Comparison of ENCODE assay signal across 10 mouse cellular contexts in the genomic region with DNA sequence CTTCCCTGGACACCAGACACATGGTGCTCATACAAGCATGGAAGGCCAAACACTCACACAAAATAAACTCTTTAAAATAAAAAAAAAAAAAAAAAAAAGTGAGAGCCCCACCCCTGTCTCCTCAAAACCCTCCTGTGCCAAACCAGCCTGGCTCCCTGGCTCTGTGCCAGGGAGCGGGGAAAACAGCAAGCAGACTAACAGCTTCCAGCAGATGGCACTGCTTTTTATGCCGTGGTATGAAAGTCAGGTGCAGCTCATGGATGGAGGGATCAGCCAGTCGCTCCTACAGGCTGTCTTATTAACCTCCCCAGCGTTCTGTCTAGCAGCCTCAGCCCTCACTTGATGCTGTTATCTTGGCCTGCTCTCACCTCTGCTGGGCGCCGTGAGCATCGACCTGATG. TPM values are rescaled to one million over a fixed set of nuclear protein-coding genes. Genes with fewer than 3 reads are reported as not detected.
DNase-seq lines count a peak whose midpoint lies in the region; ATAC-seq and TF ChIP-seq lines count a peak whose summit lies in the region.
"Had no signal": no experiment of that assay in that cellular context is flagged by ENCODE, and none has a peak within 500 bp of the region (broad histone marks: within the 10 kb centered on the region; RNA-seq: fewer than 3 reads in every experiment).

No protein-coding gene starts in this region.

- H3K36me3 ChIP-seq in liver, postnatal 0 days (replicated peaks; ENCODE audit: insufficient read depth, low read length): peaks cover 36% of the 10 kb centered on the region
- H3K36me3 ChIP-seq in liver, embryonic 12.5 days: peaks cover 68% of the 10 kb centered on the region
- H3K36me3 ChIP-seq in lung, postnatal 0 days (ENCODE audit: insufficient read depth, low read length): peaks cover 20% of the 10 kb centered on the region; the same call in 1 of the 2 replicates
- H3K36me3 ChIP-seq in hindbrain, embryonic 16.5 days (ENCODE audit: control insufficient read depth, insufficient read depth, low read length): peaks cover 14% of the 10 kb centered on the region

- WGBS in liver, postnatal 0 days (ENCODE audit: insufficient replicate concordance): 63% methylated on average over 7 of the region's 7 CpGs
- WGBS in liver, embryonic 12.5 days (ENCODE audit: insufficient replicate concordance): 76% methylated on average over 7 of the region's 7 CpGs
- WGBS in lung, postnatal 0 days: 52% methylated on average over 7 of the region's 7 CpGs
- 49% methylated on average over 7 of the region's 7 CpGs for WGBS in hindbrain, embryonic 16.5 days

- peaks cover 4% of the 10 kb centered on the region; the same call in 1 of the 2 replicates for H3K4me1 ChIP-seq in liver, postnatal 0 days (ENCODE audit: insufficient read depth)
- H3K4me1 ChIP-seq in liver, embryonic 12.5 days: peaks cover 17% of the 10 kb centered on the region
- peaks cover 4% of the 10 kb centered on the region; the same call in 1 of the 2 replicates for H3K4me1 ChIP-seq in lung, postnatal 0 days (ENCODE audit: insufficient read depth, low read depth, low read length)
- peaks cover 12% of the 10 kb centered on the region for H3K4me1 ChIP-seq in hindbrain, embryonic 16.5 days (ENCODE audit: control insufficient read depth, insufficient read depth, low read depth, low read length)

- H3K9ac ChIP-seq in liver, postnatal 0 days (replicated peaks): no peak overlapping the region
- H3K9ac ChIP-seq in liver, embryonic 12.5 days: no peak overlapping the region
- H3K9ac ChIP-seq in lung, postnatal 0 days (replicated peaks; ENCODE audit: low read depth): no peak overlapping the region
- H3K9ac ChIP-seq in hindbrain, embryonic 16.5 days (ENCODE audit: low read depth, low read length): no peak overlapping the region
- H3K9ac ChIP-seq: embryonic facial prominence, embryonic 15.5 days; neural tube, embryonic 13.5 days had no signal

- H3K4me3 ChIP-seq in liver, postnatal 0 days (ENCODE audit: low read depth, low read length): no peak overlapping the region
- no peak overlapping the region for H3K4me3 ChIP-seq in liver, embryonic 12.5 days
- no peak overlapping the region for H3K4me3 ChIP-seq in lung, postnatal 0 days (ENCODE audit: low read depth, low read length)
- no peak overlapping the region for H3K4me3 ChIP-seq in hindbrain, embryonic 16.5 days (ENCODE audit: low read length)
- H3K4me3 ChIP-seq: embryonic facial prominence, embryonic 15.5 days; neural tube, embryonic 13.5 days had no signal

- H3K9me3 ChIP-seq in liver, postnatal 0 days (ENCODE audit: low read length): no peaks in the 10 kb centered on the region
- no peaks in the 10 kb centered on the region for H3K9me3 ChIP-seq in liver, embryonic 12.5 days (replicated peaks)
- no peaks in the 10 kb centered on the region for H3K9me3 ChIP-seq in lung, postnatal 0 days (ENCODE audit: low read length)
- no peaks in the 10 kb centered on the region for H3K9me3 ChIP-seq in hindbrain, embryonic 16.5 days (ENCODE audit: control insufficient read depth, low read length)
- H3K9me3 ChIP-seq: embryonic facial prominence, embryonic 15.5 days; neural tube, embryonic 13.5 days had no signal

- no peak overlapping the region for H3K4me2 ChIP-seq in liver, postnatal 0 days (ENCODE audit: low read depth, low read length)
- no peak overlapping the region for H3K4me2 ChIP-seq in liver, embryonic 12.5 days
- H3K4me2 ChIP-seq in lung, postnatal 0 days (replicated peaks; ENCODE audit: low read depth, low read length): no peak overlapping the region
- H3K4me2 ChIP-seq in hindbrain, embryonic 16.5 days (ENCODE audit: low read length): no peak overlapping the region
- H3K4me2 ChIP-seq: embryonic facial prominence, embryonic 15.5 days; neural tube, embryonic 13.5 days had no signal

- peak; percentile 52 for DNase-seq in adrenal gland, adult 2 months
- no peak for DNase-seq in adrenal gland, adult 8-10 months
- peak; percentile 46 for DNase-seq in liver, postnatal 0 days
- peak; percentile 75 for DNase-seq in cerebellum, adult 9-11 months
- DNase-seq in lung, postnatal 0 days (ENCODE audit: low spot score): peak; percentile 66

- TF ChIP-seq EP300 in liver, postnatal 0 days (IDR thresholded peaks at IDR 0.05; ENCODE audit: low read depth): no peak
- TF ChIP-seq EP300 in lung, postnatal 0 days (IDR thresholded peaks at IDR 0.05): no peak

- TF ChIP-seq CTCF in liver, postnatal 0 days (IDR thresholded peaks at IDR 0.05; ENCODE audit: low read depth): peak; percentile 55
- peak; percentile 63 for TF ChIP-seq CTCF in lung, postnatal 0 days (IDR thresholded peaks at IDR 0.05)

- H3K27ac ChIP-seq in liver, postnatal 0 days (ENCODE audit: low read depth): no peak overlapping the region
- no peak overlapping the region for H3K27ac ChIP-seq in liver, embryonic 12.5 days
- no peak overlapping the region for H3K27ac ChIP-seq in lung, postnatal 0 days (ENCODE audit: low read length)
- no peak overlapping the region for H3K27ac ChIP-seq in hindbrain, embryonic 16.5 days (ENCODE audit: low read depth, low read length)
- H3K27ac ChIP-seq: embryonic facial prominence, embryonic 15.5 days; neural tube, embryonic 13.5 days had no signal

- ATAC-seq in liver, postnatal 0 days: no peak
- ATAC-seq in liver, embryonic 12.5 days: no peak
- ATAC-seq in lung, postnatal 0 days: no peak
- ATAC-seq in granulocyte monocyte progenitor cell, adult 5-6 weeks (replicated peaks; ENCODE audit: poor library complexity, severe bottlenecking): no peak
- no peak for ATAC-seq in hindbrain, embryonic 16.5 days

- H3K27me3 ChIP-seq in liver, postnatal 0 days (ENCODE audit: insufficient read depth, low read length): no peaks in the 10 kb centered on the region
- H3K27me3 ChIP-seq in liver, embryonic 12.5 days (replicated peaks): no peaks in the 10 kb centered on the region
- H3K27me3 ChIP-seq in lung, postnatal 0 days (replicated peaks; ENCODE audit: insufficient read depth, low read length): no peaks in the 10 kb centered on the region
- H3K27me3 ChIP-seq in hindbrain, embryonic 16.5 days (replicated peaks; ENCODE audit: control insufficient read depth, insufficient read depth, low read length): no peaks in the 10 kb centered on the region
- H3K27me3 ChIP-seq: embryonic facial prominence, embryonic 15.5 days; neural tube, embryonic 13.5 days had no signal

RNA-seq across cellular contexts. Expression of a gene that starts 4.2 kb away (rescaled TPM):
- 100 to 1,000 TPM; 123 to 167 TPM for total RNA-seq in adrenal gland, adult 2 months (2021)
- polyA plus RNA-seq in adrenal gland, adult 2 months (2012; rRNA removed): 128 and 179 TPM in 2 replicates
- total RNA-seq in adrenal gland, adult 8-10 months (2022): 100 to 1,000 TPM; 100 to 115 (median 102) TPM
- polyA plus RNA-seq in liver, postnatal 0 days (2015; fragmentation: Nextera tagmentation; extraction: Ambion mirVana): 15.2 and 16.0 TPM in 2 replicates
- polyA plus RNA-seq in liver, embryonic 12.5 days (2016; fragmentation: Nextera tagmentation; extraction: Ambion mirVana): 36.5 and 42.3 TPM in 2 replicates
- 38.2 and 40.2 TPM in 2 replicates for polyA plus RNA-seq in lung, postnatal 0 days (2015; fragmentation: Nextera tagmentation; extraction: Ambion mirVana)
- total RNA-seq in granulocyte monocyte progenitor cell, adult 5-6 weeks (2014; fragmentation: Nextera tagmentation): 26.9 and 35.9 TPM in 2 replicates
- total RNA-seq in granulocyte monocyte progenitor cell, adult 5-6 weeks (2017): 50.0 and 88.6 TPM in 2 replicates
- polyA plus RNA-seq in hindbrain, embryonic 16.5 days (2015; fragmentation: Nextera tagmentation; extraction: Ambion mirVana): 78.2 and 93.9 TPM in 2 replicates

RNA-seq across cellular contexts. Expression of a gene that starts 29.1 kb away (rescaled TPM):
- total RNA-seq in adrenal gland, adult 2 months (2021): 10 to 100 TPM; 40.0 to 48.8 TPM
- 60.8 and 83.2 TPM in 2 replicates for polyA plus RNA-seq in adrenal gland, adult 2 months (2012; rRNA removed)
- total RNA-seq in adrenal gland, adult 8-10 months (2022): 10 to 100 TPM; 42.1 to 73.7 (median 60.6) TPM
- polyA plus RNA-seq in liver, postnatal 0 days (2015; fragmentation: Nextera tagmentation; extraction: Ambion mirVana): 24.2 and 24.3 TPM in 2 replicates
- polyA plus RNA-seq in liver, embryonic 12.5 days (2016; fragmentation: Nextera tagmentation; extraction: Ambion mirVana): 24.5 and 28.0 TPM in 2 replicates
- polyA plus RNA-seq in lung, postnatal 0 days (2015; fragmentation: Nextera tagmentation; extraction: Ambion mirVana): 50.9 and 53.9 TPM in 2 replicates
- 48.6 and 66.5 TPM in 2 replicates for total RNA-seq in granulocyte monocyte progenitor cell, adult 5-6 weeks (2014; fragmentation: Nextera tagmentation)
- total RNA-seq in granulocyte monocyte progenitor cell, adult 5-6 weeks (2017): 28.0 and 39.1 TPM in 2 replicates
- polyA plus RNA-seq in hindbrain, embryonic 16.5 days (2015; fragmentation: Nextera tagmentation; extraction: Ambion mirVana): 34.2 and 36.4 TPM in 2 replicates

RNA-seq across cellular contexts. Expression of a gene that starts 30.8 kb away (rescaled TPM):
- total RNA-seq in adrenal gland, adult 2 months (2021): 10 to 100 TPM; 89.7 to 96.8 TPM
- polyA plus RNA-seq in adrenal gland, adult 2 months (2012; rRNA removed): 43.0 and 55.4 TPM in 2 replicates
- total RNA-seq in adrenal gland, adult 8-10 months (2022): 100 to 1,000 TPM; 105 to 127 (median 117) TPM
- polyA plus RNA-seq in liver, postnatal 0 days (2015; fragmentation: Nextera tagmentation; extraction: Ambion mirVana): 30.2 and 32.5 TPM in 2 replicates
- polyA plus RNA-seq in liver, embryonic 12.5 days (2016; fragmentation: Nextera tagmentation; extraction: Ambion mirVana): 83.0 and 86.7 TPM in 2 replicates
- 77.0 and 78.8 TPM in 2 replicates for polyA plus RNA-seq in lung, postnatal 0 days (2015; fragmentation: Nextera tagmentation; extraction: Ambion mirVana)
- 56.1 and 72.5 TPM in 2 replicates for total RNA-seq in granulocyte monocyte progenitor cell, adult 5-6 weeks (2014; fragmentation: Nextera tagmentation)
- total RNA-seq in granulocyte monocyte progenitor cell, adult 5-6 weeks (2017): 78.7 and 81.9 TPM in 2 replicates
- 122 and 134 TPM in 2 replicates for polyA plus RNA-seq in hindbrain, embryonic 16.5 days (2015; fragmentation: Nextera tagmentation; extraction: Ambion mirVana)

RNA-seq across cellular contexts. Expression of a gene that starts 54.0 kb away (rescaled TPM):
- 100 to 1,000 TPM; 310 to 426 TPM for total RNA-seq in adrenal gland, adult 2 months (2021)
- polyA plus RNA-seq in adrenal gland, adult 2 months (2012; rRNA removed): 461 and 645 TPM in 2 replicates
- total RNA-seq in adrenal gland, adult 8-10 months (2022): 100 to 1,000 TPM; 296 to 432 (median 354) TPM
- polyA plus RNA-seq in liver, postnatal 0 days (2015; fragmentation: Nextera tagmentation; extraction: Ambion mirVana): 89.1 and 94.2 TPM in 2 replicates
- polyA plus RNA-seq in liver, embryonic 12.5 days (2016; fragmentation: Nextera tagmentation; extraction: Ambion mirVana): 151 and 172 TPM in 2 replicates
- 170 and 183 TPM in 2 replicates for polyA plus RNA-seq in lung, postnatal 0 days (2015; fragmentation: Nextera tagmentation; extraction: Ambion mirVana)
- 48.7 and 61.3 TPM in 2 replicates for total RNA-seq in granulocyte monocyte progenitor cell, adult 5-6 weeks (2014; fragmentation: Nextera tagmentation)
- 22.4 and 27.8 TPM in 2 replicates for total RNA-seq in granulocyte monocyte progenitor cell, adult 5-6 weeks (2017)
- 130 and 163 TPM in 2 replicates for polyA plus RNA-seq in hindbrain, embryonic 16.5 days (2015; fragmentation: Nextera tagmentation; extraction: Ambion mirVana)
